Mouse (Mus musculus) kidney, adult 10 weeks (tissue): Measurements from ENCODE around the gene Immp2l. TPM values are rescaled to one million over a fixed set of nuclear protein-coding genes. Genes with fewer than 3 reads are reported as not detected.

Experiments
- polyA plus RNA-seq: library from polyadenylated mRNA; stranded (reverse); fragments of 350-450 nt; fragmentation: Illumina TruSeq; extraction: RNeasy Lipid Tissue Mini Kit (QIAGEN cat#74804); gene quantifications from one replicate; pipeline ENCODE4 v1.2.3, GENCODE M21; 2014; ENCODE audit warnings: low read depth, low replicate concordance

The Immp2l gene
- polyA plus RNA-seq = 5.3 TPM

GRCm38 (mm10) chr12:41023511-41024421 is at the start of gene Immp2l:
TSS of gene Immp2l (plus strand) at chr12:41024090.

DNA sequence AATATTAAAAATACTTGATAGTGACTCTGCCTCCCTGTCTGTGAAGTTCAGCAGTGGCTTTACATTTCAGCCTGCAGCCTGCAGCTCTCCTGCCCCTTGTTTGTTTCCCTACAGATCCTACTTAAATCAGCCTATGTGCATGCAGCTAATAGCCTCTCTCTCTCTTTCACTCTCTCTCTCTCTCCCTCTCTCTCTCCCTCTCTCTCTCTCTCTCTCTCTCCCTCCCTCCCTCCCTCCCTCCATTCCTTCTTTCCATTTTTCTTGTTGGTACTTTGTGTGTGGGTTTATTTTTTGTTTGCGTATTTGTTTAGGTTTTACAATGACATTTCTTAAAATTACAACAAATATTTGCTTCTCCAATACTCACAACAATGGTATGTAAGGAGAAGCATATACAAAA is 462.4 kb downstream of the Immp2l start, which contains the start of gene Lrrn3:
Lrrn3 (minus strand) TSS at position 101 of the 400 bp plus-strand sequence.

